Comparison of ENCODE assay signal across 11 mouse cellular contexts in the genomic region with DNA sequence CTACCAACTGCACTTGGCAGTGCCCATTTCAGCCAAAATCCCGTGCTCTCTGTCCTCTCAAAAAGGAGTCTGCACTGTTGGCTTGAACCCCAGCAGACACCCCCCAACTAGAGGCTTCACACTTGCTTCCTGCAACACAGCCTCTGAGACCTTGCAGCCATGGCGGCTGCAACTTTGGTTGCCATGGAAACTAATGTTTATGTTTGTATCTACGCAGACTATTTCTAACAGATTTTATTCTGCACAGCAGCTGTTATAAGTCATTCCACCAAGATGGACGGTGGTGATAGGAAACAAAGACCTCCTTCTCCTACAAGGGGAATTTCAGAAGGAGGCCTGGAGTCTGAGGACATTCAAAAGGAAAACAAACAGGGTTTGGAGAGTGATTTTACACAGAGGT.
DNase-seq lines count a peak whose midpoint lies in the region; ATAC-seq and TF ChIP-seq lines count a peak whose summit lies in the region.
"Had no signal": no experiment of that assay in that cellular context is flagged by ENCODE, and none has a peak within 500 bp of the region (broad histone marks: within the 10 kb centered on the region; RNA-seq: fewer than 3 reads in every experiment).

No protein-coding gene starts in this region.

- H3K36me3 ChIP-seq in hindbrain, embryonic 14.5 days (replicated peaks; ENCODE audit: control insufficient read depth, insufficient read depth), result no peaks in the 10 kb centered on the region
- H3K36me3 ChIP-seq in hindbrain, embryonic 11.5 days (ENCODE audit: control insufficient read depth, insufficient read depth, low read length), result no peaks in the 10 kb centered on the region
- no peaks in the 10 kb centered on the region for H3K36me3 ChIP-seq in stomach, embryonic 14.5 days (ENCODE audit: control insufficient read depth, insufficient read depth, low read length)
- no peaks in the 10 kb centered on the region for H3K36me3 ChIP-seq in stomach, postnatal 0 days (ENCODE audit: control insufficient read depth, insufficient read depth, low read length)
- H3K36me3 ChIP-seq in heart, embryonic 11.5 days (ENCODE audit: control insufficient read depth, insufficient read depth, low read length), result no peaks in the 10 kb centered on the region

- no peaks in the 10 kb centered on the region for H3K27me3 ChIP-seq in hindbrain, embryonic 14.5 days (ENCODE audit: control insufficient read depth, insufficient read depth, low read length)
- no peaks in the 10 kb centered on the region for H3K27me3 ChIP-seq in hindbrain, embryonic 11.5 days (ENCODE audit: control insufficient read depth, insufficient read depth, low read length)
- no peaks in the 10 kb centered on the region for H3K27me3 ChIP-seq in stomach, embryonic 14.5 days (ENCODE audit: control insufficient read depth, insufficient read depth, low read length)
- no peaks in the 10 kb centered on the region for H3K27me3 ChIP-seq in stomach, postnatal 0 days (ENCODE audit: control insufficient read depth, insufficient read depth, low read length)
- H3K27me3 ChIP-seq in heart, embryonic 11.5 days (ENCODE audit: control insufficient read depth, insufficient read depth, low read length), result no peaks in the 10 kb centered on the region
- H3K27me3 ChIP-seq: megakaryocyte, embryonic 14.5 days had no signal

- ATAC-seq in hindbrain, embryonic 14.5 days (ENCODE audit: low FRiP score), result 0 out of 2 replicates have a peak, but pooled peaks have one; percentile 52
- no peak for ATAC-seq in hindbrain, embryonic 11.5 days (ENCODE audit: low FRiP score)
- peak; percentile 67; the same call in 1 of the 2 replicates for ATAC-seq in stomach, embryonic 14.5 days (ENCODE audit: insufficient number of reproducible peaks, insufficient read depth, low FRiP score, low read depth)
- ATAC-seq in stomach, postnatal 0 days (ENCODE audit: low FRiP score, low TSS enrichment), result no peak
- no peak for ATAC-seq in heart, embryonic 11.5 days (replicated peaks; ENCODE audit: insufficient number of reproducible peaks, low FRiP score, low TSS enrichment)

- no peak overlapping the region for H3K9ac ChIP-seq in hindbrain, embryonic 14.5 days
- no peak overlapping the region for H3K9ac ChIP-seq in hindbrain, embryonic 11.5 days (ENCODE audit: low read depth, low read length)
- no peak overlapping the region for H3K9ac ChIP-seq in stomach, embryonic 14.5 days (replicated peaks; ENCODE audit: low read depth, low read length)
- no peak overlapping the region for H3K9ac ChIP-seq in stomach, postnatal 0 days (ENCODE audit: low read length)
- H3K9ac ChIP-seq in heart, embryonic 11.5 days (ENCODE audit: low read depth, low read length), result no peak overlapping the region

- WGBS in hindbrain, embryonic 14.5 days, result 23% methylated on average over 4 of the region's 4 CpGs
- WGBS in hindbrain, embryonic 11.5 days, result 49% methylated on average over 4 of the region's 4 CpGs
- WGBS in stomach, embryonic 14.5 days, result 20% methylated on average over 4 of the region's 4 CpGs
- WGBS in stomach, postnatal 0 days, result 19% methylated on average over 4 of the region's 4 CpGs
- 42% methylated on average over 4 of the region's 4 CpGs for WGBS in heart, embryonic 11.5 days (ENCODE audit: insufficient replicate concordance)

- peak; percentile 60 for DNase-seq in hindbrain, embryonic 14.5 days (ENCODE audit: low spot score)
- no peak for DNase-seq in hindbrain, embryonic 11.5 days (ENCODE audit: low spot score)
- no peak for DNase-seq in stomach, postnatal 0 days (ENCODE audit: low spot score)
- peak; percentile 1 for DNase-seq in lung, postnatal 25 days (ENCODE audit: low spot score)
- no peak for DNase-seq in adrenal gland, postnatal 4 days (ENCODE audit: low spot score in 2 of 2)
- DNase-seq in urinary bladder, adult 2 months (ENCODE audit: low spot score), result no peak
- DNase-seq: gastrocnemius, postnatal 25 days; right cerebral cortex, adult 18-20 months had no signal

- H3K4me1 ChIP-seq in hindbrain, embryonic 14.5 days (replicated peaks; ENCODE audit: control insufficient read depth, insufficient read depth, low read length), result peaks cover 23% of the 10 kb centered on the region
- H3K4me1 ChIP-seq in hindbrain, embryonic 11.5 days (replicated peaks; ENCODE audit: control insufficient read depth, insufficient read depth, low read length), result peaks cover 3% of the 10 kb centered on the region; the same call in 1 of the 2 replicates
- no peaks in the 10 kb centered on the region; the same call in 1 of the 2 replicates for H3K4me1 ChIP-seq in stomach, embryonic 14.5 days (ENCODE audit: control insufficient read depth, insufficient read depth, low read length)
- H3K4me1 ChIP-seq in stomach, postnatal 0 days (replicated peaks; ENCODE audit: control insufficient read depth, insufficient read depth), result no peaks in the 10 kb centered on the region
- no peaks in the 10 kb centered on the region for H3K4me1 ChIP-seq in heart, embryonic 11.5 days (ENCODE audit: control insufficient read depth, insufficient read depth, low read length)
- H3K4me1 ChIP-seq: megakaryocyte, embryonic 14.5 days had no signal

- peak overlapping the region; percentile 69 for H3K27ac ChIP-seq in hindbrain, embryonic 14.5 days
- no peak overlapping the region for H3K27ac ChIP-seq in hindbrain, embryonic 11.5 days (ENCODE audit: low read depth, low read length)
- H3K27ac ChIP-seq in stomach, embryonic 14.5 days (ENCODE audit: low read length), result peak overlapping the region; percentile 48
- no peak overlapping the region for H3K27ac ChIP-seq in stomach, postnatal 0 days (replicated peaks)
- no peak overlapping the region for H3K27ac ChIP-seq in heart, embryonic 11.5 days (ENCODE audit: low read depth, low read length)

- H3K4me2 ChIP-seq in hindbrain, embryonic 14.5 days (replicated peaks), result no peak overlapping the region
- no peak overlapping the region for H3K4me2 ChIP-seq in hindbrain, embryonic 11.5 days (replicated peaks; ENCODE audit: low read depth, low read length)
- no peak overlapping the region for H3K4me2 ChIP-seq in stomach, embryonic 14.5 days (replicated peaks; ENCODE audit: low read depth, low read length)
- no peak overlapping the region for H3K4me2 ChIP-seq in stomach, postnatal 0 days (replicated peaks; ENCODE audit: low read depth)
- no peak overlapping the region for H3K4me2 ChIP-seq in heart, embryonic 11.5 days

- H3K4me3 ChIP-seq in hindbrain, embryonic 14.5 days (replicated peaks; ENCODE audit: low read length), result no peak overlapping the region
- H3K4me3 ChIP-seq in hindbrain, embryonic 11.5 days (ENCODE audit: low read depth, low read length), result no peak overlapping the region
- no peak overlapping the region for H3K4me3 ChIP-seq in stomach, embryonic 14.5 days (ENCODE audit: low read depth, low read length)
- no peak overlapping the region for H3K4me3 ChIP-seq in stomach, postnatal 0 days (ENCODE audit: low read depth, low read length)
- no peak overlapping the region for H3K4me3 ChIP-seq in heart, embryonic 11.5 days (ENCODE audit: low read depth, low read length)
- H3K4me3 ChIP-seq: megakaryocyte, embryonic 14.5 days had no signal

- TF ChIP-seq EP300 in stomach, postnatal 0 days (optimal IDR thresholded peaks at IDR 0.05), result no peak

- TF ChIP-seq CTCF in stomach, postnatal 0 days (IDR thresholded peaks at IDR 0.05; ENCODE audit: low read depth), result no peak

- no peaks in the 10 kb centered on the region for H3K9me3 ChIP-seq in hindbrain, embryonic 14.5 days (ENCODE audit: control insufficient read depth, low read length)
- H3K9me3 ChIP-seq in hindbrain, embryonic 11.5 days (ENCODE audit: control insufficient read depth, low read length), result no peaks in the 10 kb centered on the region
- H3K9me3 ChIP-seq in stomach, embryonic 14.5 days (ENCODE audit: control insufficient read depth, low read depth, low read length), result no peaks in the 10 kb centered on the region
- H3K9me3 ChIP-seq in stomach, postnatal 0 days (ENCODE audit: control insufficient read depth, low read length), result no peaks in the 10 kb centered on the region
- H3K9me3 ChIP-seq in heart, embryonic 11.5 days (replicated peaks; ENCODE audit: control insufficient read depth, low read length), result no peaks in the 10 kb centered on the region

Comparison
In these comparisons a context has a peak if more than half of its experiments do, and no peak if none do; other contexts are left out.
1. ATAC-seq: peak in hindbrain, embryonic 14.5 days (single experiment) and stomach, embryonic 14.5 days (single experiment); none in hindbrain, embryonic 11.5 days (single experiment), stomach, postnatal 0 days (single experiment) and heart, embryonic 11.5 days (single experiment).
2. DNase-seq: peak in hindbrain, embryonic 14.5 days (single experiment) and lung, postnatal 25 days (single experiment); none in hindbrain, embryonic 11.5 days (single experiment), stomach, postnatal 0 days (single experiment), adrenal gland, postnatal 4 days (0 of 2) and urinary bladder, adult 2 months (single experiment).
3. H3K27ac ChIP-seq: peak in hindbrain, embryonic 14.5 days (single experiment) and stomach, embryonic 14.5 days (single experiment); none in hindbrain, embryonic 11.5 days (single experiment), stomach, postnatal 0 days (single experiment) and heart, embryonic 11.5 days (single experiment).